Comparison of ENCODE assay signal across 24 mouse cellular contexts in the genomic region with DNA sequence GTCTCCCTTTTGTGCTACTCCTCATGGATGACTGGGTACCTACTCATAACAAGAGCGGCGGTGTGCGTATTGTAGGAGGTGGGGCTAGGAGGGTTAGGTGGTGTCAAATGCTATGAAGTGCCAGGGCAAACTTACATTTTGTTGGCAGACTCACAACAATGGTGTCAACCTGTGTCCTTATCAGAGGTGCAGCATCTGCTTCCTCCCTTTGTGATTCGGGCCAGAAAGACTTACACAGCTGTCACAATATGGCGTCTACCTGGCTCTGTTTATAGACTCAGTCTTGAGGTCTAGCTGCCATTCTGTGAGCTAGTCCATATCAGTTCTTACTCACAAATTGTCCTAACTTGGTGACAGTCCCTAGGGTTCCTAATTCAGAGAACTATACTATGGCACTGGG. TPM values are rescaled to one million over a fixed set of nuclear protein-coding genes. Genes with fewer than 3 reads are reported as not detected.
DNase-seq lines count a peak whose midpoint lies in the region; ATAC-seq and TF ChIP-seq lines count a peak whose summit lies in the region.
"Had no signal": no experiment of that assay in that cellular context is flagged by ENCODE, and none has a peak within 500 bp of the region (broad histone marks: within the 10 kb centered on the region; RNA-seq: fewer than 3 reads in every experiment).

No protein-coding gene starts in this region.

- TF ChIP-seq CTCF in intestine, postnatal 0 days (IDR thresholded peaks at IDR 0.05; ENCODE audit: low read depth) = no peak

- 0 out of 2 replicates have a peak overlapping the region, but pooled peaks have one; percentile 4 for H3K27ac ChIP-seq in intestine, postnatal 0 days (ENCODE audit: low read depth, low read length)
- H3K27ac ChIP-seq in intestine, embryonic 16.5 days (ENCODE audit: low read length) = no peak overlapping the region
- H3K27ac ChIP-seq: embryonic facial prominence, embryonic 12.5 days; forebrain, embryonic 15.5 days; left cerebral cortex, adult 2 months had no signal

- DNase-seq in retina, embryonic 14.5 days (ENCODE audit: low spot score) = peak; percentile 23
- no peak for DNase-seq in retina, postnatal 1 day
- DNase-seq in heart, postnatal 14 days = peak; percentile 15 to 32
- no peak for DNase-seq in layer of hippocampus, adult 8-10 months (ENCODE audit: low spot score in 2 of 2)
- DNase-seq: adrenal gland, postnatal 10 days; cerebellum, postnatal 10 days; kidney, adult 8-10 months; kidney, postnatal 36 days; layer of hippocampus, adult 9-11 months; left cerebral cortex, postnatal 4 days; liver; liver, postnatal 0 days; right cerebral cortex, adult 18-20 months; thymus, postnatal 14 days had no signal

- 90% methylated on average over 5 of the region's 5 CpGs for WGBS in intestine, postnatal 0 days
- 86% methylated on average over 5 of the region's 5 CpGs for WGBS in intestine, embryonic 16.5 days

- H3K36me3 ChIP-seq in intestine, postnatal 0 days (ENCODE audit: control insufficient read depth, insufficient read depth) = peaks cover 11% of the 10 kb centered on the region; the same call in 1 of the 2 replicates
- H3K36me3 ChIP-seq in intestine, embryonic 16.5 days (ENCODE audit: control insufficient read depth, insufficient read depth, low read length) = no peaks in the 10 kb centered on the region; the same call in 1 of the 2 replicates

- intact Hi-C loops in heart, postnatal 14 days (cut with DNase I) = loop anchor here (5.0 kb wide), 1 partner anchor 213 kb away; the partner anchor contains the start of gene Sco2

- no peaks in the 10 kb centered on the region for H3K9me3 ChIP-seq in intestine, postnatal 0 days (ENCODE audit: control insufficient read depth)
- no peaks in the 10 kb centered on the region for H3K9me3 ChIP-seq in intestine, embryonic 16.5 days (ENCODE audit: control insufficient read depth, low read length)
- H3K9me3 ChIP-seq: embryonic facial prominence, embryonic 12.5 days; forebrain, embryonic 15.5 days had no signal

- H3K4me3 ChIP-seq in intestine, postnatal 0 days (ENCODE audit: low read depth, low read length) = no peak overlapping the region
- no peak overlapping the region for H3K4me3 ChIP-seq in intestine, embryonic 16.5 days (ENCODE audit: low read length)
- H3K4me3 ChIP-seq: embryonic facial prominence, embryonic 12.5 days; erythroblast, embryonic 14.5 days; forebrain, embryonic 15.5 days; left cerebral cortex, adult 2 months; megakaryocyte, embryonic 14.5 days had no signal

- H3K4me2 ChIP-seq in intestine, postnatal 0 days (replicated peaks; ENCODE audit: low read depth) = no peak overlapping the region
- no peak overlapping the region for H3K4me2 ChIP-seq in intestine, embryonic 16.5 days (ENCODE audit: low read depth, low read length)
- H3K4me2 ChIP-seq: embryonic facial prominence, embryonic 12.5 days; forebrain, embryonic 15.5 days had no signal

- no peak for ATAC-seq in intestine, postnatal 0 days
- ATAC-seq in intestine, embryonic 16.5 days = no peak
- ATAC-seq in granulocyte monocyte progenitor cell, adult 5-6 weeks (replicated peaks; ENCODE audit: poor library complexity, severe bottlenecking) = no peak
- ATAC-seq: forebrain, embryonic 15.5 days; liver, postnatal 0 days; Patski had no signal

- H3K27me3 ChIP-seq in intestine, postnatal 0 days (replicated peaks; ENCODE audit: control insufficient read depth, insufficient read depth, low read length) = no peaks in the 10 kb centered on the region
- no peaks in the 10 kb centered on the region for H3K27me3 ChIP-seq in intestine, embryonic 16.5 days (replicated peaks; ENCODE audit: control insufficient read depth, insufficient read depth, low read length)
- H3K27me3 ChIP-seq: embryonic facial prominence, embryonic 12.5 days; forebrain, embryonic 15.5 days; megakaryocyte, embryonic 14.5 days; Patski had no signal

- H3K4me1 ChIP-seq in intestine, postnatal 0 days (replicated peaks; ENCODE audit: control insufficient read depth, insufficient read depth, low read length) = no peaks in the 10 kb centered on the region
- no peaks in the 10 kb centered on the region for H3K4me1 ChIP-seq in intestine, embryonic 16.5 days (ENCODE audit: control insufficient read depth, insufficient read depth, low read length)
- H3K4me1 ChIP-seq: embryonic facial prominence, embryonic 12.5 days; forebrain, embryonic 15.5 days had no signal

- no peak overlapping the region for H3K9ac ChIP-seq in intestine, postnatal 0 days (ENCODE audit: low read depth, low read length)
- H3K9ac ChIP-seq in intestine, embryonic 16.5 days (ENCODE audit: low read depth, low read length) = no peak overlapping the region
- H3K9ac ChIP-seq: embryonic facial prominence, embryonic 12.5 days; forebrain, embryonic 15.5 days; liver, postnatal 0 days had no signal

RNA-seq across cellular contexts. Expression of gene Rabl2, which starts 6.6 kb away (rescaled TPM):
- polyA plus RNA-seq in intestine, postnatal 0 days (2015; fragmentation: Nextera tagmentation; extraction: Ambion mirVana) = 7.1 and 7.6 TPM in 2 replicates
- polyA plus RNA-seq in intestine, embryonic 16.5 days (2015; fragmentation: Nextera tagmentation; extraction: Ambion mirVana) = 23.4 and 24.1 TPM in 2 replicates
- 1 to 10 TPM; 5.0 to 7.5 TPM for total RNA-seq in heart, postnatal 14 days (2021)
- total RNA-seq in granulocyte monocyte progenitor cell, adult 5-6 weeks (2014; fragmentation: Nextera tagmentation) = 10.2 and 16.8 TPM in 2 replicates
- 11.1 and 18.9 TPM in 2 replicates for total RNA-seq in granulocyte monocyte progenitor cell, adult 5-6 weeks (2017)
- total RNA-seq in layer of hippocampus, adult 8-10 months (2022) = 10 to 100 TPM; 27.2 to 41.2 (median 32.7) TPM

RNA-seq across cellular contexts. Expression of gene Acr, which starts 17.0 kb away (rescaled TPM):
- 0.10 and 0.14 TPM in 2 replicates for polyA plus RNA-seq in intestine, postnatal 0 days (2015; fragmentation: Nextera tagmentation; extraction: Ambion mirVana)
- 0.11 and 0.13 TPM in 2 replicates for polyA plus RNA-seq in intestine, embryonic 16.5 days (2015; fragmentation: Nextera tagmentation; extraction: Ambion mirVana)
- total RNA-seq in heart, postnatal 14 days (2021) = under 1 TPM; 0.15 to 0.53 TPM
- total RNA-seq in granulocyte monocyte progenitor cell, adult 5-6 weeks (2014; fragmentation: Nextera tagmentation) = not detected in 2 replicates
- total RNA-seq in granulocyte monocyte progenitor cell, adult 5-6 weeks (2017) = not detected in 2 replicates
- total RNA-seq in layer of hippocampus, adult 8-10 months (2022) = 1 to 10 TPM in 3 of 4 experiments, under 1 TPM in 1; 0.95 to 2.1 (median 1.4) TPM
- total RNA-seq: ES-E14 had no signal
- polyA plus RNA-seq: erythroblast, embryonic 14.5 days; liver, postnatal 0 days; Patski had no signal

Comparison
In these comparisons a context has a peak if more than half of its experiments do, and no peak if none do; other contexts are left out.
1. DNase-seq: peak in retina, embryonic 14.5 days (single experiment) and heart, postnatal 14 days (2 of 2); none in retina, postnatal 1 day (single experiment) and layer of hippocampus, adult 8-10 months (0 of 2).